Mouse (Mus musculus) limb, embryonic 12.5 days (tissue): ENCODE data around the gene Hsd3b7. TPM values are rescaled to one million over a fixed set of nuclear protein-coding genes. Genes with fewer than 3 reads are reported as not detected.

Source experiments
- ATAC-seq: fragments of 200-750 bp; cut with Nextera tagmentation; 2 replicates; pipeline ENCODE4 v1.8.0; 2017; ENCODE audit warnings: low read depth, moderate TSS enrichment; ENCODE audit not compliant: insufficient number of reproducible peaks, insufficient read depth, low FRiP score, low TSS enrichment
- H3K27ac ChIP-seq: fragments of 300-500 bp; sonication (generic); 2 replicates; pipeline ENCODE4 v1.5.1; 2016; ENCODE audit warnings: mild to moderate bottlenecking, moderate library complexity
- H3K27me3 ChIP-seq: fragments of 300-500 bp; sonication (generic); 2 replicates; pipeline ENCODE4 v1.6.1; 2016; ENCODE audit warnings: mild to moderate bottlenecking, moderate library complexity
- H3K36me3 ChIP-seq: fragments of 300-500 bp; sonication (generic); 2 replicates; pipeline ENCODE4 v1.6.1; 2016; ENCODE audit warnings: mild to moderate bottlenecking, moderate library complexity
- H3K4me1 ChIP-seq: fragments of 300-500 bp; sonication (generic); replicated peaks from 2 replicates; pipeline ENCODE4 v1.6.1; 2016
- H3K4me2 ChIP-seq: fragments of 300-500 bp; sonication (generic); 2 replicates; pipeline ENCODE4 v1.6.1; 2016; ENCODE audit warnings: mild to moderate bottlenecking, moderate library complexity
- H3K4me3 ChIP-seq: fragments of 300-500 bp; sonication (generic); replicated peaks from 2 replicates; pipeline ENCODE4 v1.5.1; 2016; ENCODE audit warnings: mild to moderate bottlenecking
- H3K9ac ChIP-seq: fragments of 300-500 bp; sonication (generic); replicated peaks from 2 replicates; pipeline ENCODE4 v1.6.1; 2016; ENCODE audit warnings: mild to moderate bottlenecking, moderate library complexity
- H3K9me3 ChIP-seq: fragments of 300-500 bp; sonication (generic); 2 replicates; pipeline ENCODE4 v1.6.1; 2016; ENCODE audit warnings: mild to moderate bottlenecking, moderate library complexity
- WGBS: fragments of 180-500 bp; shearing (Covaris S2); methylation state at CpG from one replicate; pipeline ENCODE4 v1.1.7; 2016; 5-methylcytosine and 5-hydroxymethylcytosine counted together
- polyA plus RNA-seq: library from polyadenylated mRNA; unstranded; fragments of >200 nt; fragmentation: Nextera tagmentation; extraction: Ambion mirVana; gene quantifications from 2 replicates; pipeline ENCODE4 v1.2.1, GENCODE M21; 2016

Hsd3b7 gene
- 9.5 and 9.8 TPM in 2 replicates for polyA plus RNA-seq

DNA sequence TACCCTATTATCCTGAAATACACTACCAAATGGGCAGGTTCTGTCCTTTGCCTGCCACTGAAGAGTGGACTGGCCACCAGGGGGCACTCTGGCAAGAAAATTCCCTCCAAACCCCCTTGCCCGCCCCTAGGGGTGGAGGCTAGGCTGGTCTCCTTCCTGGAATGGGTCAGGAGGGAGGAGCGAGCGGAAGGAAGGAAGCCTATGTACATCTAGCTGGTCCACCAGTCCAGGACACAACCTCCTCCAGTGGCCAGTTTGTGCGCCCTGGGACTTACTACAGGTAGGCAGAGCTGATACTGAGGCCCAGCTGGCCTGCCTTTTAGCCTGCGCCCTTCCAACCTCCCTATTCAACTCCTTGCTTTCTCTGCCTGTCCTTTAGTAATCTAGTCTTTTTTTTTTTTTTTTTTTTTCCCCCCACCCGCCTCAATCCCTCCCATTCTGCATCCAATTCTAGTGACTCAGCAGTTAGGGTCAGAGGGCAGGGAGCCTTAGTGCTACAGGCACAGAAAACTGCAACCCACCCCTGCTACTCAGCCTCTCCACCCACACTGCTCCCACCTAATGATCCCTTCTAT, at the start of gene Hsd3b7:
Hsd3b7 (plus strand) TSS at position 170 of the 575 bp plus-strand sequence.
- no peaks in the 10 kb centered on the region for H3K9me3 ChIP-seq
- H3K4me3 ChIP-seq, result peak within 1 kb of the TSS; percentile 8; the same call in 1 of the 2 replicates
- WGBS, result 30% methylated on average over 6 of the region's 6 CpGs
- peak; percentile 69 for ATAC-seq
- H3K4me2 ChIP-seq, result peak within 1 kb of the TSS; percentile 42
- H3K36me3 ChIP-seq, result peaks cover 85% of the 10 kb centered on the region
- no peaks in the 10 kb centered on the region for H3K27me3 ChIP-seq
- H3K4me1 ChIP-seq, result peaks cover 9% of the 10 kb centered on the region; the same call in 1 of the 2 replicates
- H3K27ac ChIP-seq, result peak within 1 kb of the TSS; percentile 69
- no peak within 1 kb of the TSS for H3K9ac ChIP-seq

DNA sequence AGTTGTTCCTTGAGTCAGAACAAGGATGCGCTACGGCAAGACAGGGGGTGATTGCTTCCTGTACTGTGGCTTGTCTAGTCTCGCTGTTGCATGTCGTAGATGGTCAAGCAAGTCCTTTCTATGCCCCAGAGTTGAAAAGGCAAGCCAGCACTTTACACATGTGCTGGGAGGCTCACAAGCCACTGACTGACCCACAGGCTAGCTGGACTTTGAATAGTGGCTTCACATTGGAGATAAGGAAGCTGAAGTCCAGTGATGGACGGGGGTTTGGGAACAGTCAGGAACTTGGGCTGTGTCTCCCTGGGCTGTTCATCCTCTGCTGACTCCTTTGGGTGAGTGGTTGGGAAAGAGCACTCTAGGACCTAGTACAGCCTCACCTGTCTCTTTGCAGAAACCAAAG, 48.8 kb upstream of the Hsd3b7 start:
- Histone ChIP-seq H3K9ac (no peak overlapping the region), H3K4me3 (no peak overlapping the region), H3K27ac (no peak overlapping the region), H3K27me3 (no peaks in the 10 kb centered on the region), H3K9me3 (no peaks in the 10 kb centered on the region), H3K4me1 (peaks cover 23% of the 10 kb centered on the region), H3K36me3 (peaks cover 88% of the 10 kb centered on the region), H3K4me2 (no peak overlapping the region)
- no peak for ATAC-seq
- 93% methylated on average over 5 of the region's 5 CpGs for WGBS

DNA sequence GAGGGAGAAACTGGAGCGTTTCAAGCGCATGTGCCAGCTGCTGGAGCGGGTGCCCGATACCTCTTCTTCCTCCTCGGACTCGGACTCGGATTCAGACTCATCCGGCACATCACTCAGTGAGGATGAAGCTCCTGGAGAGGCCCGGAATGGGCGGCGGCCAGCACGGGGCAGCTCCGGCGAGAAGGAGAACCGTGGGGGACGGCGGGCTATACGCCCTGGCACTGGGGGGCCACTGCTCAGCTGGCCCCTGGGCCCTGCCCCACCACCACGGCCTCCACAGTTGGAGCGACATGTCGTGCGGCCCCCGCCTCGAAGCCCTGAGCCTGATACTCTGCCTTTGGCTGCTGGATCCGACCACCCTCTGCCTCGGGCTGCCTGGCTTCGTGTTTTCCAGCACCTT, 48.3 kb upstream of the Hsd3b7 start:
- Histone ChIP-seq H3K4me1 (peaks cover 23% of the 10 kb centered on the region), H3K9me3 (no peaks in the 10 kb centered on the region), H3K36me3 (peaks cover 92% of the 10 kb centered on the region), H3K27me3 (no peaks in the 10 kb centered on the region), H3K4me2 (no peak overlapping the region), H3K27ac (no peak overlapping the region), H3K4me3 (no peak overlapping the region), H3K9ac (no peak overlapping the region)
- ATAC-seq, result no peak
- 95% methylated on average over 27 of the region's 27 CpGs for WGBS

DNA sequence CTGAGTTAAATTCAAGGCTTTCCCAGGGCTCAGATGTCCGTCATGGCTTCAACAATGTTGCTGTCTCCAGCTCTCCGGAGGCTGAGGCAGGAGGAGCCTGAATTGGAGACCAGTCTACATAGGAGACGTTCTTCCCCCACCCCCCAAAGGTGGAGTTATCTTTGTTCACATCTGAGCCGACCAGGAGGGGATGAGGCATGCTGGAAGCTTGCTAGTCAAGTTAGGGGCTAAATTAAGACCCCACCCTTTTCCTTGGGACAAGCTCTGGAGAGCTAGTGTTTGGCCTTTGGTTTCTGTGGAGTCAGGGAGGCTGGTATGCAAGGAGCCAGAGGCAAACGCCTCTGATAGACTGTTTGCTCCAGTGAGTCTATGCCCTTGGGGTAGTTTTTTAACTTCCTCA, 47.2 kb upstream of the Hsd3b7 start:
- peaks cover 13% of the 10 kb centered on the region for H3K4me1 ChIP-seq
- 82% methylated on average over 5 of the region's 5 CpGs for WGBS
- no peak overlapping the region for H3K27ac ChIP-seq
- H3K36me3 ChIP-seq, result peaks cover 100% of the 10 kb centered on the region
- no peak overlapping the region for H3K9ac ChIP-seq
- H3K4me2 ChIP-seq, result no peak overlapping the region
- no peaks in the 10 kb centered on the region for H3K27me3 ChIP-seq
- no peak overlapping the region for H3K4me3 ChIP-seq
- no peaks in the 10 kb centered on the region for H3K9me3 ChIP-seq
- ATAC-seq, result no peak

DNA sequence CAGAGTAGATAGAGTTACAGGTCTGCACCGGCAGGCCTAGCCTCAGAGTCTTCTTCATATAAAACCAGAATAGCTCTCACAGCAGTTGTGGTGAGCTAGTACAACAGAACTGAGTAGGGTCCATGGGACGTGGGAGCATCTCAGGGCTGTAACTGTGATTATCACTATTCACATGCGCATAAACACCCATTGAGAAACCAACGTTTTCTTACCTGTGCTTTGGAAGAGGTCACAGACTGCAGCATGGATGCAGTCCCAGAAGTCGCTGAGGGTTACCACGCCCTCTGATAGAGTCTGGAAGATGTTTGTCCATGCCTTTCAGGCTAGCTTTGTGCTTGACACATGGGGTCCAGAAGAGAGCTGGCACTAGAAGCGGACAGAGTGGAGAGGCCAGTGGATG, 46.7 kb upstream of the Hsd3b7 start:
- Histone ChIP-seq H3K9ac (no peak overlapping the region), H3K9me3 (no peaks in the 10 kb centered on the region), H3K36me3 (peaks cover 100% of the 10 kb centered on the region), H3K27me3 (no peaks in the 10 kb centered on the region), H3K4me2 (no peak overlapping the region), H3K4me3 (no peak overlapping the region), H3K27ac (no peak overlapping the region), H3K4me1 (peaks cover 12% of the 10 kb centered on the region)
- WGBS, result 90% methylated on average over 7 of the region's 7 CpGs
- ATAC-seq, result no peak

DNA sequence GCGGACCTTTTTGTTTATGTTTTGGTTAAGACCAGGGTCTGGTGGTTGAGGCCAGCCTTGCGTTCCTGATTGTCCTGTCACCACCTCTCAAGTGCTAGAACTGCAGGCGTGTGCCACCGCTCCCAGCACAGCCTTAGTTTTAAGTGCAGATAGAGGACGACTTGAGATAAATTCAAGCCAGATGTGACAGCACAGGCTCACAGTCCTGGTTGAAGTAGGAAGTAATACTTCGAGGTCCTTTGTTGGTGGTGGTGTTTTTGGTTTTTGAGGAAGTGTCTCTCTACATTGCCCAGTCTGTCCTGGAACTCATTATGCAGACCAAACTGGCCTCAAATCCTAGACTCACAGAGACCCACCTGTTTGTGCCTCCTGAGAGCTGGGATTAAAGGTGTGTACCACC, 40.7 kb upstream of the Hsd3b7 start:
- Histone ChIP-seq H3K9ac (no peak overlapping the region), H3K4me3 (no peak overlapping the region), H3K4me1 (peaks cover 23% of the 10 kb centered on the region), H3K27ac (0 out of 2 replicates have a peak overlapping the region, but pooled peaks have one; percentile 56), H3K27me3 (no peaks in the 10 kb centered on the region), H3K36me3 (peaks cover 96% of the 10 kb centered on the region), H3K4me2 (no peak overlapping the region), H3K9me3 (no peaks in the 10 kb centered on the region)
- WGBS, result 23% methylated on average over 6 of the region's 6 CpGs
- no peak for ATAC-seq

DNA sequence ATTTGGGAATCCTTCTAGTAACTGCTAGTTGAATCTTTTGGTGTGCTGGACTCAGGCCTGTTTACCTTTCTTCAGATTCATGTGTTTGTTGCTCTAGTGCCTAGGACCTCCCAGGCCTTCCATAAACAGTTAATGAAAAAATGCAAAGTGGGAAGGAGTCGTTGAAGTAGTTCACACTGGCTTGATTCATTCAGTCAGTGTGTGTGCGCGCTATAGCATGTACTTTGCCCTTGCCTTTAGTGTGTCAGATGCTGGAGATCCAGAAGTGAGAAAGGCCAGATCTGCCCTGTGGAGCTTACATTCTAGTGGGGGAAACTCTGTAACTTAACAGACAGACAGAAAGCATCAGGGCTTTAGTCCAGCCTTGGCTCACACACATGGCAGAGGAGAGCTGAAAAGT, 39.9 kb upstream of the Hsd3b7 start:
- peaks cover 23% of the 10 kb centered on the region for H3K4me1 ChIP-seq
- no peaks in the 10 kb centered on the region for H3K9me3 ChIP-seq
- H3K36me3 ChIP-seq, result peaks cover 96% of the 10 kb centered on the region
- H3K27me3 ChIP-seq, result no peaks in the 10 kb centered on the region
- H3K4me2 ChIP-seq, result no peak overlapping the region
- WGBS, result 76% methylated on average over 3 of the region's 3 CpGs
- H3K9ac ChIP-seq, result no peak overlapping the region
- no peak overlapping the region for H3K27ac ChIP-seq
- ATAC-seq, result no peak
- no peak overlapping the region for H3K4me3 ChIP-seq

DNA sequence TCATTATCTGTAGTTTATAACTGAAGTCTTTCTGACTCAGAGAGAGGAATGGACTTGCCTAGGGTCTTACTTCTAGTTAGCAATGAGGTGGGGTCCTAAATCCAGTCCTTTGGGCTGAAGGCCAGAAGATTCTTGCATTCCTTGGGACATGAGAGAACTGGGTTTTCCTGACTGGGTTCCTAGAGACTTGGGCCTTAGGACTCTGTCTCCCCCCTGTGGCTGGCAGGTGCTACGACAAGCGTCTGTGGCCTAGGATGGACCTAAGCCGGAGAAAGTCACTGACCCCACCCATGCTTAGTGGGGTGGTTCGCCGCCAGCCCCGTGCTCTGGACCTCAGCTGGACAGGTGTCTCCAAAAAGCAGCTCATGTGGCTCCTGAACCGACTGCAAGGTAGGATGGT, 39.4 kb upstream of the Hsd3b7 start:
- no peaks in the 10 kb centered on the region for H3K27me3 ChIP-seq
- H3K27ac ChIP-seq, result no peak overlapping the region
- no peak overlapping the region for H3K4me3 ChIP-seq
- H3K4me1 ChIP-seq, result peaks cover 20% of the 10 kb centered on the region
- ATAC-seq, result no peak; the same call in 1 of the 2 replicates
- no peaks in the 10 kb centered on the region for H3K9me3 ChIP-seq
- H3K9ac ChIP-seq, result no peak overlapping the region
- no peak overlapping the region for H3K4me2 ChIP-seq
- 50% methylated on average over 7 of the region's 7 CpGs for WGBS
- peaks cover 96% of the 10 kb centered on the region for H3K36me3 ChIP-seq

DNA sequence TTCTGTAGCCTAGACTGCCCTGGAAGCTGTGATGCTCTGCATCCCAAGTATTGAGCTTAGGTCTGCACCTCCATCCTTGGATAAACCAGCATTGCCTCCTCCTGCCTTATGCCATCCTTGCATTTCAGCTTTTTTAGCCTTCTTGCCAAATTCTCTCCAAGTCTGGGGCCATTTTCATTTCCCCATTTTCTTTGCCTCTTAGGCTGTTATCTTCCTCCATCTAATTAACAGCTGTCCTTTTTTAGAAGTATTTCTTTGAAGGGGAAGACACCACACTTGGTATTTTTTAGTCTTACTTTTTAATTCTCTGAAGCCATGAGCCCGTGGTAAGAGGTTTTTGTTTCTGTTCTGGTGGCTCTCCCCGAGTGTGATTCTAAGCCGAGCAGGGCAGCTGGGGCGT, 36.8 kb upstream of the Hsd3b7 start:
- no peak overlapping the region for H3K9ac ChIP-seq
- no peaks in the 10 kb centered on the region for H3K27me3 ChIP-seq
- no peak overlapping the region for H3K27ac ChIP-seq
- 91% methylated on average over 4 of the region's 4 CpGs for WGBS
- H3K4me2 ChIP-seq, result no peak overlapping the region
- peaks cover 19% of the 10 kb centered on the region for H3K4me1 ChIP-seq
- H3K36me3 ChIP-seq, result peaks cover 95% of the 10 kb centered on the region
- ATAC-seq, result no peak
- H3K4me3 ChIP-seq, result no peak overlapping the region
- no peaks in the 10 kb centered on the region for H3K9me3 ChIP-seq

DNA sequence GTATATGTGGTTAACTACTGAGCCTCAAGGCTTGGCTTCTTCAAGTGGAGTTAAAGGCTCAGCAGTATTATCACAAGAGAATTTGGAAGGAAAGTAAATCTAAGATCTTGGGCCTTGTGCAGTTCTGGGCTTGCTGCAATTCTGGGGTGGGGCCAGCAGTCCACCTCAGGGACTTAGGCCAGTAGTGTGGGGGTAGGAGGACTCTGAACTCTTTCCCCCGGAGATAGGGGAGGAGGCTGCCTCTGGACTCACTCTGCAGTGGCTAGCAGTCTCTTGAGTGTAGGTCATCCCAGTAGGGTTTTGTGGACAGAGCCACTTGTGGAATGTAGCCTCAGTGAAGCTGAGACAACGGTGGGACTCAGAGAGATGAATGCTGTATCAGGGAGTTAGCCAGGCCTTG, 34.6 kb upstream of the Hsd3b7 start:
- Histone ChIP-seq H3K9me3 (no peaks in the 10 kb centered on the region), H3K9ac (no peak overlapping the region), H3K4me3 (no peak overlapping the region), H3K36me3 (peaks cover 74% of the 10 kb centered on the region), H3K27ac (no peak overlapping the region), H3K4me2 (no peak overlapping the region), H3K4me1 (peaks cover 23% of the 10 kb centered on the region), H3K27me3 (no peaks in the 10 kb centered on the region)
- WGBS, result 92% methylated on average over 2 of the region's 2 CpGs
- no peak for ATAC-seq

DNA sequence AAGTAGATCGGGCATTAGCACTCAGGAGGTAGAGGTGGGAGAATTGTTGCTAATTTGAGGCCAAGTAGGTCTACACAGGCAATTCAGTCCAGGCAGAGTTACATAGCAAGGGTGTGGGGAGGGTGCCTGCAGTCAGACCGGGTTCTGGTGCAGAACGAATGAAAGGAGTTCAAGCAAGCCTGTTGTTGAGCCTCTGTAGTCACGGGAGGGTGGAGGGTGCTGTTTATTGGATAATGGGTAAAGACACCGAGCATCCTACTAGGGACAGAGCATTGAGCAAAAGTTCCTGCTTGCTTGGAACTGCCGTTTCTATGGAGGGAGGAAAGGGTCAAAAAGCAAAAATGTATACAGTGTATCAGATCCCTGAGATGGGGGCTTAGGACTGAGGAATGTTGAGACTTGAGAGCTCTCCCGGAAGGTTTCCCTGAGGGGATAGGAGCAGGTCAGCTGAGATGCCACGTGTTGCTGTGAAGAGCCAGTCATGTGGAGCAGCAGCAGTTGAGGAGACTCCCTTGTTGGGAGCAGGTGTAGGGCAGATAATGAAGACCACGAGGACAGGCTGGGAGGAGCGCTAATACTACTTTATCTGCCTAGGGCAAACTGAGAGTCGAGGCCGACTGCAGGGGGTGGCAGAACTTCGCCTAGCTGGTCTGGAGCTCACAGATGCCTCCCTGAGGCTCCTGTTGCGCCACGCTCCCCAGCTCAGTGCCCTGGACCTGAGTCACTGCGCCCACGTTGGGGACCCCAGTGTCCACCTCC, 33.4 kb upstream of the Hsd3b7 start:
- H3K4me3 ChIP-seq, result no peak overlapping the region

More for the DNA sequence above, 33.4 kb upstream of the Hsd3b7 start:
- WGBS, result 81% methylated on average over 17 of the region's 17 CpGs
- Histone ChIP-seq H3K27ac (peak overlapping the region; percentile 96; the same call in 1 of the 2 replicates), H3K36me3 (peaks cover 62% of the 10 kb centered on the region), H3K4me2 (no peak overlapping the region), H3K9me3 (no peaks in the 10 kb centered on the region), H3K27me3 (no peaks in the 10 kb centered on the region), H3K9ac (no peak overlapping the region), H3K4me1 (peaks cover 29% of the 10 kb centered on the region)
- no peak for ATAC-seq
